Mouse (Mus musculus) erythroid progenitor cell, adult 5-6 weeks (primary cell): ENCODE measurements around the gene Dapl1. TPM values are rescaled to one million over a fixed set of nuclear protein-coding genes. Genes with fewer than 3 reads are reported as not detected.

ENCODE experiments used
- ATAC-seq: replicated peaks from 2 replicates; pipeline ENCODE4 v1.8.0; 2016; ENCODE audit warnings: moderate number of reproducible peaks, mild to moderate bottlenecking, moderate TSS enrichment, inconsistent platforms; ENCODE audit not compliant: poor library complexity, low FRiP score, severe bottlenecking
- total RNA-seq, 2 experiments: library from RNA; stranded (forward) in 1 of 2; stranded (reverse) in 1 of 2; fragments of 150-400 nt in 1 of 2; fragments of 186-747, 209-891 nt in 1 of 2; gene quantifications; 2 replicates each; pipeline versions ENCODE4 v1.2.3 to v1.2.4; 2015 to 2017; ENCODE audit warnings: low replicate concordance in 2 of 2

The Dapl1 gene
- total RNA-seq, 2 experiments from 2014 or later: not detected

GRCm38 (mm10) chr2:59470326-59471031, 14.0 kb upstream of the Dapl1 start:
- ATAC-seq: no peak

- ATAC-seq: no peak
Observed at GRCm38 (mm10) chr2:59471051-59471948, 13.2 kb upstream of the Dapl1 start.

GRCm38 (mm10) chr2:59474336-59474735, 10.1 kb upstream of the Dapl1 start:
- no peak for ATAC-seq

GRCm38 (mm10) chr2:59485080-59485479, 627 bp downstream of the Dapl1 start:
- ATAC-seq: no peak

GRCm38 (mm10) chr2:59485657-59486056, 1.2 kb downstream of the Dapl1 start:
- no peak for ATAC-seq

GRCm38 (mm10) chr2:59486196-59486845, 1.9 kb downstream of the Dapl1 start:
- no peak for ATAC-seq

GRCm38 (mm10) chr2:59488235-59488634, 3.8 kb downstream of the Dapl1 start:
- no peak for ATAC-seq

GRCm38 (mm10) chr2:59490353-59490752, 5.9 kb downstream of the Dapl1 start:
- no peak for ATAC-seq

GRCm38 (mm10) chr2:59493445-59494085, 9.1 kb downstream of the Dapl1 start:
- ATAC-seq: no peak

GRCm38 (mm10) chr2:59499146-59499545, 14.7 kb downstream of the Dapl1 start:
- no peak for ATAC-seq

GRCm38 (mm10) chr2:59499717-59500116, 15.3 kb downstream of the Dapl1 start:
- ATAC-seq: no peak

GRCm38 (mm10) chr2:59509061-59509460, 24.6 kb downstream of the Dapl1 start:
- ATAC-seq: no peak

GRCm38 (mm10) chr2:59510416-59510815, 26.0 kb downstream of the Dapl1 start:
- ATAC-seq: no peak

GRCm38 (mm10) chr2:59510882-59511281, 26.4 kb downstream of the Dapl1 start:
- ATAC-seq: no peak

- ATAC-seq: 0 out of 2 replicates have a peak, but pooled peaks have one; percentile 19
Observed at GRCm38 (mm10) chr2:59520663-59521062, 36.2 kb downstream of the Dapl1 start.

GRCm38 (mm10) chr2:59522079-59522684, 37.7 kb downstream of the Dapl1 start:
- ATAC-seq: no peak

GRCm38 (mm10) chr2:59523526-59523925, 39.1 kb downstream of the Dapl1 start:
- ATAC-seq: no peak

GRCm38 (mm10) chr2:59526893-59527292, 42.4 kb downstream of the Dapl1 start:
- ATAC-seq: no peak

- no peak for ATAC-seq
Observed at GRCm38 (mm10) chr2:59529574-59530080, 45.2 kb downstream of the Dapl1 start.
